Mouse (Mus musculus): Measurements from ENCODE around the gene Gck.

The Gck gene

GRCm38 (mm10) chr11:5877421-5877820, 72.5 kb downstream of the Gck start:
- DNase-seq (ENCODE audit: extremely low spot score): no peak

- no peak for DNase-seq (ENCODE audit: extremely low spot score)
These were observed 76.7 kb downstream of the Gck start for GRCm38 (mm10) chr11:5873192-5873591.

GRCm38 (mm10) chr11:5872707-5873106, 77.2 kb downstream of the Gck start:
- DNase-seq (ENCODE audit: extremely low spot score): no peak

GRCm38 (mm10) chr11:5870069-5870468, 79.8 kb downstream of the Gck start:
- no peak for DNase-seq (ENCODE audit: extremely low spot score)

- DNase-seq (ENCODE audit: extremely low spot score): no peak
These were observed 80.5 kb downstream of the Gck start for GRCm38 (mm10) chr11:5869331-5869730.

- DNase-seq (ENCODE audit: extremely low spot score): no peak
These were observed 81.6 kb downstream of the Gck start for GRCm38 (mm10) chr11:5868324-5868723.

- DNase-seq (ENCODE audit: extremely low spot score): no peak
These were observed 82.7 kb downstream of the Gck start for GRCm38 (mm10) chr11:5867196-5867595.

GRCm38 (mm10) chr11:5862394-5863105, 87.3 kb downstream of the Gck start:
- peak; percentile 36 for DNase-seq (ENCODE audit: extremely low spot score)

GRCm38 (mm10) chr11:5861678-5862393, 88.0 kb downstream of the Gck start, which contains the start of gene Aebp1:
TSS of gene Aebp1 (plus strand) at chr11:5861947.
- DNase-seq (ENCODE audit: extremely low spot score): peak; percentile 48

GRCm38 (mm10) chr11:5860639-5861038, 89.2 kb downstream of the Gck start:
- DNase-seq (ENCODE audit: extremely low spot score): no peak

GRCm38 (mm10) chr11:5859883-5860550, 89.9 kb downstream of the Gck start:
- DNase-seq (ENCODE audit: extremely low spot score): no peak

- DNase-seq (ENCODE audit: extremely low spot score): no peak
These were observed 91.2 kb downstream of the Gck start for GRCm38 (mm10) chr11:5858723-5859122.

- DNase-seq (ENCODE audit: extremely low spot score): no peak
These were observed 93.3 kb downstream of the Gck start for GRCm38 (mm10) chr11:5856479-5857130.

- no peak for DNase-seq (ENCODE audit: extremely low spot score)
These were observed 94.0 kb downstream of the Gck start for GRCm38 (mm10) chr11:5855902-5856301.

- DNase-seq (ENCODE audit: extremely low spot score): no peak
These were observed 94.4 kb downstream of the Gck start for GRCm38 (mm10) chr11:5855481-5855880.

- no peak for DNase-seq (ENCODE audit: extremely low spot score)
These were observed 97.6 kb downstream of the Gck start for GRCm38 (mm10) chr11:5852314-5852713.

GRCm38 (mm10) chr11:5851021-5851736, 98.7 kb downstream of the Gck start:
- no peak for DNase-seq (ENCODE audit: extremely low spot score)

Data from embryo, embryonic 9.5 days (tissue).